Mouse (Mus musculus): Measurements from ENCODE around the gene Ccnf.

DNA sequence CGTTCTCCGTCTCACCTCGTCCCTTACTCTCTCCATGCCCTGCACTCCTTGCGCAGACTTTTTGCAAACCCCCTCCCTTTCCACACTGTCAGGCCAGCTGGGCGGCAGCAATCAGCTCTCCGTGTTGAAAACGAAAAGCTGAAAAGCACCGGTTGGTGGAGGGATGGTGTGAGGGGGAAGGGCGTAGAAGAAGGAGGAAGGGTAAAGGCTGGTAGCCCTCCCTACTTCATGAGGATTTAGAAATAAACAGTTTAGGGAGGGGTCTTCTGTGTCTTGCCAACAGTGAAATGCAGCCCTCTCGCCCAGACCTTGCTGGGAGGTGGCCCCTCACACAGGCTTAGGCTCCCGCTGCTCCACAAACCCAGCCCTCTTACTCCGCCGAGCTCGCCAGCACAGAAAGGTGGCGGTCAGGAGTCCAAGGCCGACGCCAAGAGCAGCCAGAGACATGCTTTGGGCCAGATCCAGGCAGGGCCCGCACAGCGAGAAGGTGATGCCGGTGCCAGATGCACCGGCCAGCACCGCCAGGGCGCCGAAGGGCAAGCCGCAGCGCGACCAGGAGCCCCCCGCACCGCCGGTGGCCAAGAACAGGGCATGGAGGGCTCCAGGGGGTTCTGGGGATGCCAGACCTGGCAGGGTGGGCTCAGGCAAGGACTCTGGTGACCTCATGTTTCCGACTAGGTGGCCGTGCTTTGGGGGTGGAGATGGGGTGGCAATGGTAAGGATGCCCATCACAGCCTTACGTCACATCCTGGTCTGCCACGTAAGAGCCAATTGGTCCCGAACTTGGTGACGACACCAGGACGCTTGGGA, 39.4 kb downstream of the Ccnf start:
- TF ChIP-seq TCF12 (IDR thresholded peaks at IDR 0.05; ENCODE audit: low read depth, low read length): no peak
- TF ChIP-seq CTCF (IDR thresholded peaks at IDR 0.05 in 2 of 3, conservative IDR thresholded peaks at IDR 0.05 in 1 of 3; ENCODE audit: control insufficient read depth in 1 of 3, insufficient read depth in 1 of 3, low read depth in 2 of 3, low read length in 3 of 3, poor library complexity in 1 of 3, severe bottlenecking in 1 of 3): no peak
- no peak for TF ChIP-seq HCFC1 (IDR thresholded peaks at IDR 0.05; ENCODE audit: low read depth, low read length)
- no peak for TF ChIP-seq MAZ (IDR thresholded peaks at IDR 0.05; ENCODE audit: low read depth, low read length)
- no peak for TF ChIP-seq JUND (IDR thresholded peaks at IDR 0.05; ENCODE audit: low read depth, low read length)
- TF ChIP-seq ZMIZ1 (IDR thresholded peaks at IDR 0.05; ENCODE audit: low read depth, low read length): no peak
- TF ChIP-seq SIN3A (IDR thresholded peaks at IDR 0.05; ENCODE audit: low read length): no peak
- TF ChIP-seq RCOR1 (IDR thresholded peaks at IDR 0.05; ENCODE audit: low read depth, low read length): no peak
- TF ChIP-seq NELFE (IDR thresholded peaks at IDR 0.05; ENCODE audit: low read depth, low read length): no peak
- no peak for TF ChIP-seq GABPA (IDR thresholded peaks at IDR 0.05; ENCODE audit: low read depth, low read length)
